Mouse (Mus musculus) bone marrow, adult 2 months (tissue): ENCODE data around the gene Tet1. TPM values are rescaled to one million over a fixed set of nuclear protein-coding genes. Genes with fewer than 3 reads are reported as not detected.

ENCODE experiments used
- H3K27ac ChIP-seq: fragments of 200-500 bp; 2 replicates; pipeline ENCODE4 v1.5.1; 2012; ENCODE audit warnings: low read depth, mild to moderate bottlenecking, control low read depth, inconsistent platforms, low read length; ENCODE audit not compliant: control insufficient read depth, poor library complexity, insufficient read depth
- H3K4me1 ChIP-seq: fragments of 200-500 bp; 2 replicates; pipeline ENCODE4 v1.6.1; 2011; ENCODE audit warnings: low read length; ENCODE audit not compliant: control insufficient read depth, insufficient read depth
- H3K4me3 ChIP-seq: fragments of 200-500 bp; replicated peaks from 2 replicates; pipeline ENCODE3; 2011; ENCODE audit warnings: mild to moderate bottlenecking, low read depth, low read length, control low read depth; ENCODE audit not compliant: control insufficient read depth
- CTCF ChIP-seq: fragments of 200-500 bp; IDR thresholded peaks from 2 replicates; pipeline ENCODE4 v1.5.1; 2011; ENCODE audit warnings: low read length, control low read depth; ENCODE audit not compliant: control insufficient read depth, insufficient read depth
- POLR2A ChIP-seq: fragments of 200-500 bp; IDR thresholded peaks from 2 replicates; pipeline ENCODE4 v1.6.1; 2011; ENCODE audit warnings: low read depth, mild to moderate bottlenecking, control low read depth, low read length, borderline replicate concordance; ENCODE audit not compliant: control insufficient read depth
- WGBS: fragments of 180-500 bp; shearing (Covaris S2); methylation state at CpG from one replicate; pipeline ENCODE4 v1.1.7; 2018; 5-methylcytosine and 5-hydroxymethylcytosine counted together
- polyA plus RNA-seq: library from polyadenylated mRNA; stranded (reverse); fragments of >200 nt; gene quantifications from 2 replicates; pipeline ENCODE4 v1.2.4, GENCODE M21; 2011; ENCODE audit warnings: low replicate concordance; ENCODE audit not compliant: missing spikeins, insufficient read depth, insufficient read length

The Tet1 gene
- polyA plus RNA-seq, 1 experiment: 2.2 TPM

- 88% methylated on average over 8 of the region's 8 CpGs for WGBS
- Histone ChIP-seq H3K27ac (no peak overlapping the region), H3K4me1 (no peaks in the 10 kb centered on the region), H3K4me3 (no peak overlapping the region)
- TF ChIP-seq CTCF: no peak
- TF ChIP-seq POLR2A: no peak
These were observed 84.3 kb downstream of the Tet1 start for GRCm38 (mm10) chr10:62824474-62824873.

GRCm38 (mm10) chr10:62823431-62823830 lies 85.4 kb downstream of the Tet1 start:
- TF ChIP-seq CTCF (no peak), POLR2A (no peak)
- H3K4me1 ChIP-seq: no peaks in the 10 kb centered on the region
- no peak overlapping the region for H3K4me3 ChIP-seq
- H3K27ac ChIP-seq: no peak overlapping the region
- WGBS: 89% methylated on average over 4 of the region's 4 CpGs

GRCm38 (mm10) chr10:62810010-62810409 lies 98.8 kb downstream of the Tet1 start:
- no peaks in the 10 kb centered on the region for H3K4me1 ChIP-seq
- no peak overlapping the region for H3K4me3 ChIP-seq
- 53% methylated on average over 4 of the region's 4 CpGs for WGBS
- no peak overlapping the region for H3K27ac ChIP-seq
- TF ChIP-seq POLR2A (no peak), CTCF (no peak)

GRCm38 (mm10) chr10:62808766-62809165 lies 100.0 kb downstream of the Tet1 start:
- H3K27ac ChIP-seq: no peak overlapping the region
- H3K4me1 ChIP-seq: no peaks in the 10 kb centered on the region
- no peak overlapping the region for H3K4me3 ChIP-seq
- TF ChIP-seq POLR2A (no peak), CTCF (no peak)
- whole genome bisulfite sequencing: 97% methylated on average over 2 of the region's 2 CpGs

GRCm38 (mm10) chr10:62808316-62808715 lies 100.5 kb downstream of the Tet1 start:
- no peak overlapping the region for H3K4me3 ChIP-seq
- 68% methylated on average over 7 of the region's 7 CpGs for WGBS
- H3K27ac ChIP-seq: no peak overlapping the region
- TF ChIP-seq CTCF: no peak
- no peak for TF ChIP-seq POLR2A
- H3K4me1 ChIP-seq: no peaks in the 10 kb centered on the region

GRCm38 (mm10) chr10:62804106-62804505 lies 104.7 kb downstream of the Tet1 start:
- Histone ChIP-seq H3K27ac (no peak overlapping the region), H3K4me3 (no peak overlapping the region), H3K4me1 (no peaks in the 10 kb centered on the region)
- WGBS: 76% methylated on average over 2 of the region's 2 CpGs
- TF ChIP-seq POLR2A (no peak), CTCF (peak; percentile 39)

- Histone ChIP-seq H3K4me3 (no peak overlapping the region), H3K4me1 (no peaks in the 10 kb centered on the region), H3K27ac (no peak overlapping the region)
- TF ChIP-seq POLR2A (no peak), CTCF (no peak)
- 88% methylated on average over 2 of the region's 2 CpGs for WGBS
These were observed 105.5 kb downstream of the Tet1 start for GRCm38 (mm10) chr10:62803296-62803695.

- Histone ChIP-seq H3K4me3 (no peak overlapping the region), H3K4me1 (peaks cover 1% of the 10 kb centered on the region; the same call in 1 of the 2 replicates), H3K27ac (no peak overlapping the region)
- WGBS: 90% methylated on average over 4 of the region's 4 CpGs
- TF ChIP-seq POLR2A (no peak), CTCF (no peak)
These were observed 114.6 kb downstream of the Tet1 start for GRCm38 (mm10) chr10:62794221-62794620.

- Histone ChIP-seq H3K4me3 (peak overlapping the region; percentile 97), H3K4me1 (peaks cover 1% of the 10 kb centered on the region; the same call in 1 of the 2 replicates)
- 71% methylated on average over 2 of the region's 2 CpGs for WGBS
These were observed 115.7 kb downstream of the Tet1 start for GRCm38 (mm10) chr10:62793091-62793453.

More at GRCm38 (mm10) chr10:62793091-62793453, 115.7 kb downstream of the Tet1 start:
- no peak for TF ChIP-seq POLR2A
- no peak for TF ChIP-seq CTCF
- H3K27ac ChIP-seq: peak overlapping the region; percentile 94
